Mouse (Mus musculus): ENCODE data around the gene Jph4.

- no peak for TF ChIP-seq CTCF (conservative IDR thresholded peaks at IDR 0.05; ENCODE audit: insufficient read depth, insufficient read length, low read depth, low read length)
- no peak for TF ChIP-seq POLR2A (IDR thresholded peaks at IDR 0.05; ENCODE audit: low read depth, low read length)
Observed at GRCm38 (mm10) chr14:55089199-55089947, 27.4 kb downstream of the Jph4 start.
